Mouse (Mus musculus) embryonic facial prominence, embryonic 11.5 days (tissue): ENCODE measurements at regions not wholly inside any gene's neighbourhood (a gene's known extent, or its start where the extent isn't known, plus 50 kb on each side); places are given as distances from the start of the nearest gene placed in this dataset.

Experiments used
- ATAC-seq: fragments of 200-750 bp; cut with Nextera tagmentation; replicated peaks from 2 replicates; pipeline ENCODE4 v1.8.0; 2017; ENCODE audit warnings: low read depth; ENCODE audit not compliant: insufficient number of reproducible peaks, low FRiP score, low TSS enrichment
- DNase-seq: peaks from one replicate; pipeline ENCODE4 v3.0.0-alpha.2; 2015; ENCODE audit warnings: low spot score
- H3K27ac ChIP-seq: fragments of 300-500 bp; sonication (generic); replicated peaks from 2 replicates; pipeline ENCODE4 v1.5.1; 2014; ENCODE audit warnings: mild to moderate bottlenecking, low read depth, low read length, control low read depth
- H3K27me3 ChIP-seq: fragments of 300-500 bp; sonication (generic); 2 replicates; pipeline ENCODE4 v1.6.1; 2014; ENCODE audit warnings: mild to moderate bottlenecking, low read length, moderate library complexity, mixed read lengths; ENCODE audit not compliant: control insufficient read depth, insufficient read depth
- H3K36me3 ChIP-seq: fragments of 300-500 bp; sonication (generic); replicated peaks from 2 replicates; pipeline ENCODE4 v1.6.1; 2014; ENCODE audit warnings: low read depth, mild to moderate bottlenecking, low read length, moderate library complexity, mixed read lengths; ENCODE audit not compliant: control insufficient read depth, insufficient read depth
- H3K4me1 ChIP-seq: fragments of 300-500 bp; sonication (generic); 2 replicates; pipeline ENCODE4 v1.6.1; 2014; ENCODE audit warnings: low read length, mixed read lengths; ENCODE audit not compliant: control insufficient read depth, insufficient read depth
- H3K4me2 ChIP-seq: fragments of 300-500 bp; sonication (generic); 2 replicates; pipeline ENCODE4 v1.6.1; 2014; ENCODE audit warnings: low read depth, mild to moderate bottlenecking, control low read depth, low read length, moderate library complexity
- H3K4me3 ChIP-seq: fragments of 300-500 bp; sonication (generic); 2 replicates; pipeline ENCODE4 v1.5.1; 2014; ENCODE audit warnings: low read depth, low read length, control low read depth
- H3K9ac ChIP-seq: fragments of 300-500 bp; sonication (generic); replicated peaks from 2 replicates; pipeline ENCODE4 v1.6.1; 2014; ENCODE audit warnings: mild to moderate bottlenecking, control low read depth, low read length
- H3K9me3 ChIP-seq: fragments of 300-500 bp; sonication (generic); replicated peaks from 2 replicates; pipeline ENCODE4 v1.6.1; 2016; ENCODE audit warnings: mild to moderate bottlenecking, low read length, inconsistent platforms, mixed read lengths; ENCODE audit not compliant: control insufficient read depth
- WGBS: fragments of 180-500 bp; shearing (Covaris S2); extraction: QIAGEN DNeasy Blood & Tissue Kit; methylation state at CpG from one replicate; pipeline ENCODE4 v1.1.7; 2014; 5-methylcytosine and 5-hydroxymethylcytosine counted together

- Histone ChIP-seq H3K27me3 (no peaks in the 10 kb centered on the region), H3K9ac (no peak overlapping the region), H3K9me3 (no peaks in the 10 kb centered on the region), H3K4me3 (no peak overlapping the region), H3K27ac (no peak overlapping the region), H3K36me3 (no peaks in the 10 kb centered on the region), H3K4me1 (no peaks in the 10 kb centered on the region), H3K4me2 (no peak overlapping the region)
- 94% methylated on average over 2 of the region's 2 CpGs for WGBS
- DNase-seq: no peak
- no peak for ATAC-seq
These were observed 728.0 kb downstream of the Epha4 start for GRCm38 (mm10) chr1:76786871-76787270.

GRCm38 (mm10) chr1:76793438-76793837 is 721.5 kb downstream of the Epha4 start:
- Histone ChIP-seq H3K9ac (no peak overlapping the region), H3K27ac (no peak overlapping the region), H3K4me1 (no peaks in the 10 kb centered on the region), H3K9me3 (no peaks in the 10 kb centered on the region), H3K4me3 (no peak overlapping the region), H3K36me3 (no peaks in the 10 kb centered on the region), H3K27me3 (no peaks in the 10 kb centered on the region), H3K4me2 (no peak overlapping the region)
- DNase-seq: no peak
- ATAC-seq: no peak
- WGBS: 80% methylated on average over 2 of the region's 2 CpGs

- Histone ChIP-seq H3K9ac (no peak overlapping the region), H3K4me2 (no peak overlapping the region), H3K4me1 (no peaks in the 10 kb centered on the region), H3K27me3 (no peaks in the 10 kb centered on the region), H3K27ac (no peak overlapping the region), H3K4me3 (no peak overlapping the region), H3K9me3 (no peaks in the 10 kb centered on the region), H3K36me3 (no peaks in the 10 kb centered on the region)
- DNase-seq (no peak), ATAC-seq (no peak)
- WGBS: 95% methylated on average over 1 of the region's 1 CpGs
These were observed 695.0 kb downstream of the Epha4 start for GRCm38 (mm10) chr1:76819906-76820305.

GRCm38 (mm10) chr1:76821610-76822009 is 693.3 kb downstream of the Epha4 start:
- H3K36me3 ChIP-seq: no peaks in the 10 kb centered on the region
- 78% methylated on average over 3 of the region's 3 CpGs for WGBS
- H3K27ac ChIP-seq: no peak overlapping the region
- no peaks in the 10 kb centered on the region for H3K9me3 ChIP-seq
- no peak overlapping the region for H3K4me3 ChIP-seq
- ATAC-seq: no peak
- H3K27me3 ChIP-seq: no peaks in the 10 kb centered on the region
- H3K4me1 ChIP-seq: no peaks in the 10 kb centered on the region
- no peak for DNase-seq
- H3K4me2 ChIP-seq: no peak overlapping the region
- no peak overlapping the region for H3K9ac ChIP-seq

- WGBS: 86% methylated on average over 2 of the region's 2 CpGs
- Histone ChIP-seq H3K27me3 (no peaks in the 10 kb centered on the region), H3K27ac (no peak overlapping the region), H3K4me3 (no peak overlapping the region), H3K4me2 (no peak overlapping the region), H3K9ac (no peak overlapping the region), H3K9me3 (no peaks in the 10 kb centered on the region), H3K4me1 (no peaks in the 10 kb centered on the region), H3K36me3 (no peaks in the 10 kb centered on the region)
- DNase-seq (no peak), ATAC-seq (no peak)
These were observed 685.2 kb downstream of the Epha4 start for GRCm38 (mm10) chr1:76829690-76830089.

- Histone ChIP-seq H3K9ac (no peak overlapping the region), H3K4me3 (no peak overlapping the region), H3K27ac (no peak overlapping the region), H3K4me2 (no peak overlapping the region), H3K36me3 (no peaks in the 10 kb centered on the region), H3K4me1 (no peaks in the 10 kb centered on the region), H3K27me3 (no peaks in the 10 kb centered on the region), H3K9me3 (no peaks in the 10 kb centered on the region)
- 66% methylated on average over 2 of the region's 2 CpGs for WGBS
- DNase-seq (no peak), ATAC-seq (no peak)
These were observed 682.6 kb downstream of the Epha4 start for GRCm38 (mm10) chr1:76832311-76832710.

GRCm38 (mm10) chr1:76835028-76835683 is 679.7 kb downstream of the Epha4 start:
- ATAC-seq: no peak
- H3K9me3 ChIP-seq: no peaks in the 10 kb centered on the region
- WGBS: 85% methylated on average over 6 of the region's 6 CpGs

GRCm38 (mm10) chr1:76849346-76849745 is 665.5 kb downstream of the Epha4 start:
- DNase-seq: peak; percentile 34
- H3K4me1 ChIP-seq: no peaks in the 10 kb centered on the region
- no peaks in the 10 kb centered on the region for H3K36me3 ChIP-seq
- H3K27ac ChIP-seq: no peak overlapping the region
- no peak overlapping the region for H3K4me2 ChIP-seq
- no peak for ATAC-seq
- no peaks in the 10 kb centered on the region for H3K27me3 ChIP-seq
- H3K9me3 ChIP-seq: no peaks in the 10 kb centered on the region
- H3K4me3 ChIP-seq: no peak overlapping the region
- H3K9ac ChIP-seq: no peak overlapping the region
- 22% methylated on average over 3 of the region's 3 CpGs for WGBS

More at GRCm38 (mm10) chr1:76835028-76835683, 679.7 kb downstream of the Epha4 start:
- Histone ChIP-seq H3K27ac (no peak overlapping the region), H3K36me3 (no peaks in the 10 kb centered on the region), H3K27me3 (no peaks in the 10 kb centered on the region), H3K4me3 (no peak overlapping the region), H3K9ac (no peak overlapping the region), H3K4me1 (no peaks in the 10 kb centered on the region), H3K4me2 (no peak overlapping the region)
- DNase-seq: no peak
